In genomic region chr13:5614186-5614737, GRCm38 (mm10) we compare ENCODE assay signal across 14 mouse cellular contexts.
DNase-seq lines count a peak whose midpoint lies in the region; ATAC-seq and TF ChIP-seq lines count a peak whose summit lies in the region.
"Had no signal": no experiment of that assay in that cellular context is flagged by ENCODE, and none has a peak within 500 bp of the region (broad histone marks: within the 10 kb centered on the region; RNA-seq: fewer than 3 reads in every experiment).

No protein-coding gene starts in this region.

- no peak for TF ChIP-seq CTCF in lung, adult 2 months (IDR thresholded peaks at IDR 0.05; ENCODE audit: insufficient read depth, low read length)

- H3K27me3 ChIP-seq in hindbrain, embryonic 14.5 days (ENCODE audit: control insufficient read depth, insufficient read depth, low read length): no peaks in the 10 kb centered on the region
- no peaks in the 10 kb centered on the region for H3K27me3 ChIP-seq in hindbrain, embryonic 12.5 days
- no peaks in the 10 kb centered on the region for H3K27me3 ChIP-seq in heart, embryonic 16.5 days (ENCODE audit: control insufficient read depth, insufficient read depth, low read length)
- H3K27me3 ChIP-seq: forebrain, embryonic 12.5 days; limb, embryonic 12.5 days; neural tube, embryonic 13.5 days had no signal

- WGBS in hindbrain, embryonic 14.5 days: 78% methylated on average over 7 of the region's 7 CpGs
- WGBS in hindbrain, embryonic 12.5 days: 86% methylated on average over 7 of the region's 7 CpGs
- 52% methylated on average over 7 of the region's 7 CpGs for WGBS in lung, adult 2 months
- 58% methylated on average over 7 of the region's 7 CpGs for whole genome bisulfite sequencing in heart, embryonic 16.5 days

- H3K4me3 ChIP-seq in hindbrain, embryonic 14.5 days (replicated peaks; ENCODE audit: low read length): no peak overlapping the region
- H3K4me3 ChIP-seq in hindbrain, embryonic 12.5 days: no peak overlapping the region
- no peak overlapping the region for H3K4me3 ChIP-seq in lung, adult 2 months (replicated peaks; ENCODE audit: extremely low read depth, low read depth, low read length)
- H3K4me3 ChIP-seq in heart, embryonic 16.5 days (ENCODE audit: low read length): no peak overlapping the region
- H3K4me3 ChIP-seq: forebrain, embryonic 12.5 days; hindbrain, embryonic 10.5 days; limb, embryonic 12.5 days; midbrain, embryonic 10.5 days; neural tube, embryonic 13.5 days had no signal

- no peak overlapping the region for H3K4me2 ChIP-seq in hindbrain, embryonic 14.5 days (replicated peaks)
- no peak overlapping the region for H3K4me2 ChIP-seq in hindbrain, embryonic 12.5 days (replicated peaks)
- H3K4me2 ChIP-seq in heart, embryonic 16.5 days (ENCODE audit: low read depth, low read length): no peak overlapping the region
- H3K4me2 ChIP-seq: forebrain, embryonic 12.5 days; limb, embryonic 12.5 days; neural tube, embryonic 13.5 days had no signal

- TF ChIP-seq POLR2A in lung, adult 2 months (IDR thresholded peaks at IDR 0.05; ENCODE audit: borderline replicate concordance, extremely low read depth, low read depth, low read length): no peak

- DNase-seq in hindbrain, embryonic 14.5 days (ENCODE audit: low spot score): no peak
- DNase-seq in lung, postnatal 36 days: peak; percentile 6
- no peak for DNase-seq in lung, adult 2 months
- no peak for DNase-seq in urinary bladder, postnatal 4 days (ENCODE audit: low spot score in 2 of 2)
- DNase-seq: embryo, embryonic 11 days; right cerebral cortex, postnatal 14 days had no signal

- no peaks in the 10 kb centered on the region for H3K36me3 ChIP-seq in hindbrain, embryonic 14.5 days (replicated peaks; ENCODE audit: control insufficient read depth, insufficient read depth)
- H3K36me3 ChIP-seq in hindbrain, embryonic 12.5 days: no peaks in the 10 kb centered on the region
- no peaks in the 10 kb centered on the region; the same call in 1 of the 2 replicates for H3K36me3 ChIP-seq in heart, embryonic 16.5 days (ENCODE audit: control insufficient read depth, insufficient read depth)
- H3K36me3 ChIP-seq: forebrain, embryonic 12.5 days; hindbrain, embryonic 10.5 days; limb, embryonic 12.5 days; midbrain, embryonic 10.5 days; neural tube, embryonic 13.5 days had no signal

- no peaks in the 10 kb centered on the region for H3K4me1 ChIP-seq in hindbrain, embryonic 14.5 days (replicated peaks; ENCODE audit: control insufficient read depth, insufficient read depth, low read length)
- no peaks in the 10 kb centered on the region for H3K4me1 ChIP-seq in hindbrain, embryonic 12.5 days
- H3K4me1 ChIP-seq in lung, adult 2 months (ENCODE audit: control insufficient read depth, insufficient read depth, low read length): peaks cover 6% of the 10 kb centered on the region; the same call in 1 of the 2 replicates
- H3K4me1 ChIP-seq in heart, embryonic 16.5 days (ENCODE audit: control insufficient read depth, insufficient read depth, low read length): peaks cover 11% of the 10 kb centered on the region
- H3K4me1 ChIP-seq: forebrain, embryonic 12.5 days; hindbrain, embryonic 10.5 days; limb, embryonic 12.5 days; midbrain, embryonic 10.5 days; neural tube, embryonic 13.5 days had no signal

- H3K9me3 ChIP-seq in hindbrain, embryonic 14.5 days (ENCODE audit: control insufficient read depth, low read length): no peaks in the 10 kb centered on the region
- H3K9me3 ChIP-seq in hindbrain, embryonic 12.5 days (replicated peaks): no peaks in the 10 kb centered on the region
- no peaks in the 10 kb centered on the region for H3K9me3 ChIP-seq in heart, embryonic 16.5 days (replicated peaks; ENCODE audit: control insufficient read depth, low read length)
- H3K9me3 ChIP-seq: forebrain, embryonic 12.5 days; hindbrain, embryonic 10.5 days; limb, embryonic 12.5 days; midbrain, embryonic 10.5 days; neural tube, embryonic 13.5 days had no signal

- ATAC-seq in hindbrain, embryonic 14.5 days (ENCODE audit: low FRiP score): 0 out of 2 replicates have a peak, but pooled peaks have one; percentile 51
- no peak for ATAC-seq in hindbrain, embryonic 12.5 days (ENCODE audit: low FRiP score)
- peak; percentile 60; the same call in 1 of the 2 replicates for ATAC-seq in heart, embryonic 16.5 days (replicated peaks; ENCODE audit: extremely low read depth, insufficient read depth, low FRiP score)
- no peak for ATAC-seq in CD4-positive, CD25-positive, alpha-beta regulatory T cell, adult 4 months

- no peak overlapping the region for H3K27ac ChIP-seq in hindbrain, embryonic 14.5 days
- no peak overlapping the region for H3K27ac ChIP-seq in hindbrain, embryonic 12.5 days
- H3K27ac ChIP-seq in heart, embryonic 16.5 days (ENCODE audit: low read length): peak overlapping the region; percentile 78
- H3K27ac ChIP-seq: forebrain, embryonic 12.5 days; hindbrain, embryonic 10.5 days; limb, embryonic 12.5 days; midbrain, embryonic 10.5 days; neural tube, embryonic 13.5 days had no signal

- no peak overlapping the region for H3K9ac ChIP-seq in hindbrain, embryonic 14.5 days
- H3K9ac ChIP-seq in hindbrain, embryonic 12.5 days: no peak overlapping the region
- no peak overlapping the region; the same call in 1 of the 2 replicates for H3K9ac ChIP-seq in heart, embryonic 16.5 days (ENCODE audit: low read length)
- H3K9ac ChIP-seq: forebrain, embryonic 12.5 days; limb, embryonic 12.5 days; neural tube, embryonic 13.5 days had no signal

Comparison
In these comparisons a context has a peak if more than half of its experiments do, and no peak if none do; other contexts are left out.
1. ATAC-seq: peak in hindbrain, embryonic 14.5 days (single experiment) and heart, embryonic 16.5 days (single experiment); none in hindbrain, embryonic 12.5 days (single experiment) and CD4-positive, CD25-positive, alpha-beta regulatory T cell, adult 4 months (single experiment).